Mouse (Mus musculus) small intestine, adult 2 months (tissue): ENCODE measurements around the gene Pdia5. TPM values are rescaled to one million over a fixed set of nuclear protein-coding genes. Genes with fewer than 3 reads are reported as not detected.

ENCODE experiments used
- H3K27ac ChIP-seq: fragments of 200-500 bp; 2 replicates; pipeline ENCODE4 v1.5.1; 2012; ENCODE audit warnings: low read depth, low read length, control low read depth, inconsistent platforms; ENCODE audit not compliant: insufficient read depth
- H3K27me3 ChIP-seq: fragments of 200-500 bp; 2 replicates; pipeline ENCODE4 v1.6.1; 2012; ENCODE audit warnings: mild to moderate bottlenecking, moderate library complexity, low read length, inconsistent platforms; ENCODE audit not compliant: control insufficient read depth, insufficient read depth
- H3K36me3 ChIP-seq: fragments of 200-500 bp; 2 replicates; pipeline ENCODE4 v1.6.1; 2012; ENCODE audit warnings: mild to moderate bottlenecking, low read length, control low read depth, inconsistent platforms; ENCODE audit not compliant: control insufficient read depth, insufficient read depth
- H3K4me1 ChIP-seq: fragments of 200-500 bp; 2 replicates; pipeline ENCODE4 v1.6.1; 2012; ENCODE audit warnings: low read length, inconsistent platforms, mixed read lengths; ENCODE audit not compliant: control insufficient read depth, insufficient read depth, insufficient read length
- H3K4me3 ChIP-seq: fragments of 200-500 bp; 2 replicates; pipeline ENCODE4 v1.5.1; 2012; ENCODE audit warnings: low read depth, mild to moderate bottlenecking, control low read depth, inconsistent platforms, low read length, moderate library complexity
- CTCF ChIP-seq: fragments of 200-500 bp; IDR thresholded peaks from 2 replicates; pipeline ENCODE4 v1.5.1; 2012; ENCODE audit warnings: low read depth, mild to moderate bottlenecking, control low read depth, inconsistent platforms, low read length, moderate library complexity, mixed read lengths; ENCODE audit not compliant: insufficient replicate concordance, insufficient read length; ENCODE audit errors: extremely low read depth
- POLR2A ChIP-seq: fragments of 200-500 bp; IDR thresholded peaks from 2 replicates; pipeline ENCODE4 v1.6.1; 2012; ENCODE audit warnings: low read depth, mild to moderate bottlenecking, control low read depth, inconsistent platforms, low read length, moderate library complexity
- WGBS: fragments of 180-500 bp; shearing (Covaris S2); methylation state at CpG from one replicate; pipeline ENCODE4 v1.1.7; 2018; 5-methylcytosine and 5-hydroxymethylcytosine counted together
- polyA plus RNA-seq: library from polyadenylated mRNA; depleted of rRNA; stranded (reverse); fragments of >200 nt; gene quantifications from 2 replicates; pipeline ENCODE4 v1.2.3, GENCODE M21; 2012

Pdia5 gene
- polyA plus RNA-seq, 1 experiment = 7.2 TPM

DNA sequence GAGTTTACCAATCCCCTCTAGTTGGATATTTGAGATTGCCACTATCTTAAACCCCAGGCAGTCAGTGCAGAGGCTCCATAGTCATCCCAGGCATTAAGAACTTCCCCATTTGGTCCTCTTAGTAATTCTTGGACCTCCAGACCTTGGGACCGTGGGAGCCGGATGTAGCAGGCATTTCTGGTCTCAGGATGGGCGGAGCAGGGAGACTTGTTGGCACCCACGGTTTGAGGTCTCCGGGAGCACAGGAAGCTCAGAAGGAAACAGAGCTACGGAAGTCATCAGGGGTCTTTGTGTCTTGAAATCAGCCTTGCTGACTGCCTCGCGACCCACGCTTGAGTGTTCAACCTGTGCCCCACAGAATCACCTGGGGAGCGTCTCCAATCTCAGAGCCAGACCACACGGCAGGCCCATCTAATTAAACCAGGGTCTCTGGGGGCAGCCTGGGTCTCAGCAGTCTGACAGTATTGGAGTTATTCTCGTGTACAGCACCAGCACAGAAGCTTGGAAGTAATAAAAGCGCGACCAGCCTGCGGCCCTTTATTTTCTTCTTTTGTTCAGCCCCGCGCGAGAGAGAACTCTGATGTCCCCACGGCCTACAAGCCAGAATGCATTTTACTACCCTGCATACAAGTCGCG is 25.4 kb upstream of the Pdia5 start:
- no peaks in the 10 kb centered on the region for H3K36me3 ChIP-seq
- H3K4me1 ChIP-seq = peaks cover 6% of the 10 kb centered on the region; the same call in 1 of the 2 replicates
- 80% methylated on average over 21 of the region's 21 CpGs for WGBS
- peaks cover 4% of the 10 kb centered on the region; the same call in 1 of the 2 replicates for H3K27me3 ChIP-seq
- TF ChIP-seq CTCF (no peak), POLR2A (no peak)
- H3K27ac ChIP-seq = no peak overlapping the region
- no peak overlapping the region for H3K4me3 ChIP-seq

DNA sequence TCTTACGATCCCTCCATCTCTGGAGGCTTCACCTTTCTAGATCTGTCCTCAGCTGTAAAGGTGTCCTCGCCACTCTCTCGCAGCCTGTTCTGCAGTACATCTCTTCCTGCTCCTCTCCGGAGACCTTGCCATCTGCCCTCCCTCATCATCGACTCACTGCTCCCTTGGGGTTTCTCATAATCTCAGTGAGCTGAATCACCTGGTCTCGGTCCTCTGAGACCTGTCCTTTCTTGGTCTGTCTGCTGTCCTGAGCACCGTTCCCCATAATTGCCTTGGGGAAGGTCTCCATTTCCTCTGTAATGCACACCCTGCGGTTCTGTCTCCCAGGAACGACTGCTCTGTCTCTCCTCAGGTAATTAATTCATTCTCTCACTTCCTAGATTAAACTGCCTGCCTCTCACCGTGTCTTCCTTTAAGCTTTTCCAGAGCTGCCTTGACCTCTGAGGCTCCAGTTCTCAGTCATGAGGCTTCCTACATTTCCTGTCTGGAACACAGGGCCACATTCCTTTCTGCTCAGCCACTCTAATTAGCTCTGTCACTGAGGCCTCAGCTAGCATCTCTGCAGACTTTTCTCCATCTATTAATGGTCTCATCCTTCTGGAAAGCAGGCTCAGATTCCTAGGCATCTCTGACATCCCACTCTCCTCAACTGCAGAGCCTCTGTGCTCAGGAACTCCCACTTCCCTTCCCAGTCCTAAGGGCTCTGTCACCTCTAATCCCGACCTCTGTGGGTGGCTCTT is 18.8 kb upstream of the Pdia5 start:
- no peak for TF ChIP-seq POLR2A
- no peak for TF ChIP-seq CTCF
- no peaks in the 10 kb centered on the region for H3K27me3 ChIP-seq
- WGBS = 57% methylated on average over 11 of the region's 11 CpGs
- H3K4me3 ChIP-seq = no peak overlapping the region
- no peaks in the 10 kb centered on the region for H3K4me1 ChIP-seq
- H3K27ac ChIP-seq = no peak overlapping the region
- no peaks in the 10 kb centered on the region for H3K36me3 ChIP-seq

DNA sequence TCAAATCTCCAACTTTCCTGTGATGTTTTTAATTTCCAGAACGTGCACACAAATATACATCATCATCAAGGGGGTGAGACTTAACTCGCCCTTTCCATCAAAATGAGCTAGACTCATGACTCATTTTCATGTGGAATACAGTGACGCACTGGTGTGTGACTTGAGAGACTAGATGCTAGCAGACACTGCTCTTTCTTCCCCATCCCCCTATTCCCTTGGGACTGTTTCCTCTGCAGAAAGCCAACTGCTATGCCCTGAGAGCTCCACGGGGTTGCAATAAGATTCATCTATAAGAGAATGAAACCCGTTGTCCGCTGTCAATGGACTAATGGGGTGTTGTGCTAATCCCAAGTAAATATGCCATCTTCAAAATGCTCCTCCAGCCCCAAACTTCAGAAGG is 17.9 kb upstream of the Pdia5 start:
- TF ChIP-seq CTCF = no peak
- no peak for TF ChIP-seq POLR2A
- Histone ChIP-seq H3K27ac (no peak overlapping the region), H3K4me3 (no peak overlapping the region), H3K27me3 (no peaks in the 10 kb centered on the region), H3K4me1 (no peaks in the 10 kb centered on the region), H3K36me3 (no peaks in the 10 kb centered on the region)
- WGBS = 86% methylated on average over 6 of the region's 6 CpGs

DNA sequence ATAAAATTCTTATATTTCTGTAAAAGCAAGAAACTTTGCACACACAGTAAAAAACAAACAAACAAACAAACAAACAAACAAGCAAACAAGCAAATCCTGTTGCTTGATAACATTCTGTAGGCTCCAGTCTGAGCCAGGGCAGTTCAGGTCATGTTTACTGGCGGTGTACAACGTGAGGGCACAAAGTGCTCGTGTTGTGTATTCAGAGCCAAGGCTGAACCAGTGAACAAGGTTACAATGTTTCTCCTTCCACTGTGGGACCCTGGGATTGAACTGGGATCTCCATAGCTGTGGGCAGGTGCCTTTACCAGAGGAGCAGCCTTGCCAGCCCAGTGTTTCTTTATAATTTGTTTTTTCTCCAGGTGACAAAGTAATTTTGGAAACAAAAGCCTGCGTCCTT is 15.1 kb upstream of the Pdia5 start:
- TF ChIP-seq CTCF (no peak), POLR2A (no peak)
- Histone ChIP-seq H3K27ac (no peak overlapping the region), H3K36me3 (no peaks in the 10 kb centered on the region), H3K4me1 (no peaks in the 10 kb centered on the region), H3K27me3 (no peaks in the 10 kb centered on the region), H3K4me3 (no peak overlapping the region)
- WGBS = 79% methylated on average over 4 of the region's 4 CpGs

DNA sequence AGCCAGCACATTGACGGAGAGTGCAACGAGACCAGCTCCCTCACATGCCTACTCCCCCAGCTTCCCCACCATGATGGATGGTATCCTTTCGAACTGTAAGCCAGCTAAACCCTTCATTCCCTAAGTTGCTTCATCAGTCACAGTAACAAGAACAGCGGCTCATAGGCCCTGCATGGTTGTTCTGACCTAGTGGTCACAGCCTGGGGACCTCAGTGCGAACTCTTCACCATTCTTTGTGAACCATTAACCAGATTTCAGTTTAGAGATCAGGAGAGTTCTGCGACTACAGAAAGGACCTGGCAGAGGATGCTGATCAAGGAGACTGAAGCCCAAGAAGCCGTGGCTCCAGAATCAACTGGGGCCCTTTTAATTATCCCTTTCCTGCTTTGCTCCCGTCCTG is 13.6 kb upstream of the Pdia5 start:
- TF ChIP-seq POLR2A (no peak), CTCF (no peak)
- Histone ChIP-seq H3K4me1 (no peaks in the 10 kb centered on the region), H3K27ac (no peak overlapping the region), H3K36me3 (no peaks in the 10 kb centered on the region), H3K27me3 (no peaks in the 10 kb centered on the region), H3K4me3 (no peak overlapping the region)
- 86% methylated on average over 8 of the region's 8 CpGs for WGBS

DNA sequence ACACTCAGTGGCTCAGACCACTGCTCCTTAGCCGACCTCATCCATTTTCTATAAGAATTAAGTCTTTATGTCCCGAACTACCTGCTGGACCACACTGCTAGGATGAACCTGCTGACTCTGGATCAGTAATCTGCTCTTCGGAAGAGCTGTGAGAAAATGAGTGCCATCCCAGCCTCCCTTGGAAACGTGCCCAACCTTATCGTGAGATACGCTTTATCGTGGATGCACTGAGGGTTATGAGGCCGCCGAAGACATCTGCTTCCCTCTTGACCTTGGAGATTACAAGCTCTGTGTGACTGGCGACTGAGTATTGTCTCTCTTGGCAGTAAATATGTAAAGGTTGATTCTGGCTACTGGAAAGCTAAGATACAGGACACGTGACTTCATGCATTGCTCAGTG is 11.8 kb upstream of the Pdia5 start:
- TF ChIP-seq CTCF (no peak), POLR2A (no peak)
- Histone ChIP-seq H3K27ac (no peak overlapping the region), H3K27me3 (no peaks in the 10 kb centered on the region), H3K4me1 (no peaks in the 10 kb centered on the region), H3K36me3 (no peaks in the 10 kb centered on the region), H3K4me3 (no peak overlapping the region)
- 67% methylated on average over 11 of the region's 11 CpGs for WGBS

DNA sequence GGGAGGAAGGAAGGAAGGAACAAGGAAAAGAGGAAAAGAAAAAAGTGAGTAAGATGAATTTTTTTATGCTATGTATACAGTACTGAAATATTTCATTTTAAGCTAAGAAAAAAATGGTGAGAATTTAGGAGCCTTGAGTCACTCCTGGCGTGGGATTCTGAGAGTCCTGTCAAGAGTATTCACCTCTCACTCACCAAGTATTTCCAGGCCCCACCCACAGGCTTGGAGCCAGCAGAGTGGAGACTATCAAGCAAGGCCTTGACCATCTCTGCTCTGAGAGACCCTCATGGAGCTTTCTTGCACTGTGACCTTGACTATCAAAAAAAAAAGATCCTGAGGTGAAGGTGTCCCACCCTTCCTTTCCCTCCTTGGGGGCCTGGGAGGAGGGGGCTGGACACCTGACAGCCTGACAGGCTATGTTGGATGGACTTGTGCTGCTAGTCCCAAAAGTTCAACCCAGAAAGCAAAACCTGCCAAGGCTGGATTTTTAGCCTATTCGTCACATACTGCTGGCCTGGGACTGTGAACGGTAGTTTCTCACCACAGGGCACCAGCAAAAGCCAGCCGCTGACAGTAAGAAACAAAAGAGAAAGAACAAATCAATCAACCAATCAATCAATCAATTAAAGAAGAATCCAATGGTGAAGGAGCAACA is 10.6 kb upstream of the Pdia5 start:
- Histone ChIP-seq H3K4me3 (no peak overlapping the region), H3K27me3 (no peaks in the 10 kb centered on the region), H3K27ac (no peak overlapping the region), H3K4me1 (no peaks in the 10 kb centered on the region), H3K36me3 (no peaks in the 10 kb centered on the region)
- 74% methylated on average over 4 of the region's 4 CpGs for WGBS
- TF ChIP-seq CTCF = no peak
- no peak for TF ChIP-seq POLR2A
